Mouse (Mus musculus) adrenal gland, adult 2 months (tissue): ENCODE results near the gene P4ha2. TPM values are rescaled to one million over a fixed set of nuclear protein-coding genes. Genes with fewer than 3 reads are reported as not detected.

Source experiments
- DNase-seq: peaks from one replicate; pipeline ENCODE4 v3.0.0; 2021
- polyA plus RNA-seq: library from polyadenylated mRNA; depleted of rRNA; stranded (reverse); fragments of >200 nt; gene quantifications from 2 replicates; pipeline ENCODE4 v1.2.3, GENCODE M21; 2012
- total RNA-seq, 2 experiments: library from RNA; stranded (reverse); gene quantifications; 2 replicates each; pipeline ENCODE4 v1.2.3; 2021

Gene P4ha2
- total and polyA plus RNA-seq, 3 experiments = 10.9 to 39.6 (median 36.5) TPM

GRCm38 (mm10) chr11:54068520-54069371 lies 31.1 kb upstream of the P4ha2 start, which contains the start of gene Pdlim4:
Gene Pdlim4 (minus strand): TSS chr11:54069014.
- peak; percentile 64 for DNase-seq

GRCm38 (mm10) chr11:54071726-54072445 lies 28.0 kb upstream of the P4ha2 start:
- peak; percentile 93 for DNase-seq

GRCm38 (mm10) chr11:54073291-54073690 lies 26.6 kb upstream of the P4ha2 start:
- DNase-seq = peak; percentile 52

GRCm38 (mm10) chr11:54075353-54075752 lies 24.5 kb upstream of the P4ha2 start:
- no peak for DNase-seq

GRCm38 (mm10) chr11:54076101-54076500 lies 23.8 kb upstream of the P4ha2 start:
- DNase-seq = no peak

- no peak for DNase-seq
These were observed 19.5 kb upstream of the P4ha2 start for GRCm38 (mm10) chr11:54080435-54080834.

- DNase-seq = no peak
These were observed 17.2 kb upstream of the P4ha2 start for GRCm38 (mm10) chr11:54082725-54083124.

GRCm38 (mm10) chr11:54084976-54085375 lies 14.9 kb upstream of the P4ha2 start:
- no peak for DNase-seq

GRCm38 (mm10) chr11:54085816-54086215 lies 14.1 kb upstream of the P4ha2 start:
- no peak for DNase-seq

- no peak for DNase-seq
These were observed 11.5 kb upstream of the P4ha2 start for GRCm38 (mm10) chr11:54088253-54088946.

GRCm38 (mm10) chr11:54088947-54089317 lies 11.0 kb upstream of the P4ha2 start:
- DNase-seq = peak; percentile 83

GRCm38 (mm10) chr11:54090091-54090879 lies 9.6 kb upstream of the P4ha2 start:
- no peak for DNase-seq

- DNase-seq = no peak
These were observed 8.2 kb upstream of the P4ha2 start for GRCm38 (mm10) chr11:54091726-54092125.

- no peak for DNase-seq
These were observed 7.7 kb upstream of the P4ha2 start for GRCm38 (mm10) chr11:54092188-54092587.

GRCm38 (mm10) chr11:54093000-54093399 lies 6.9 kb upstream of the P4ha2 start:
- DNase-seq = peak; percentile 61

GRCm38 (mm10) chr11:54100692-54101591 lies 1.0 kb downstream of the P4ha2 start:
- peak; percentile 91 for DNase-seq

GRCm38 (mm10) chr11:54101701-54102100 lies 1.8 kb downstream of the P4ha2 start:
- DNase-seq = no peak

GRCm38 (mm10) chr11:54102706-54103449 lies 3.0 kb downstream of the P4ha2 start:
- no peak for DNase-seq

GRCm38 (mm10) chr11:54105011-54105410 lies 5.1 kb downstream of the P4ha2 start:
- no peak for DNase-seq

- no peak for DNase-seq
These were observed 6.8 kb downstream of the P4ha2 start for GRCm38 (mm10) chr11:54106676-54107075.
